Mouse (Mus musculus): ENCODE measurements around the gene Gm19935.

- TF ChIP-seq POLR2A (IDR thresholded peaks at IDR 0.05; ENCODE audit: low read depth, low read length) = no peak
- no peak for TF ChIP-seq CTCF (IDR thresholded peaks at IDR 0.05; ENCODE audit: borderline replicate concordance, insufficient read depth, low read length)
These were observed 15.5 kb upstream of the Gm19935 start for GRCm38 (mm10) chr8:90832576-90833289.
